Mouse (Mus musculus) heart, postnatal 0 days (tissue): ENCODE results near the gene Lpp. TPM values are rescaled to one million over a fixed set of nuclear protein-coding genes. Genes with fewer than 3 reads are reported as not detected.

Experiments
- ATAC-seq: fragments of 200-750 bp; cut with Nextera tagmentation; 2 replicates; pipeline ENCODE4 v1.8.0; 2017; ENCODE audit warnings: low read depth, moderate number of reproducible peaks, moderate library complexity; ENCODE audit not compliant: insufficient read depth
- DNase-seq: peaks from one replicate; pipeline ENCODE4 v3.0.0-alpha.2; 2016; ENCODE audit warnings: low spot score
- H3K27ac ChIP-seq: fragments of 300-500 bp; sonication (generic); 2 replicates; pipeline ENCODE4 v1.5.1; 2014; ENCODE audit warnings: low read depth, mild to moderate bottlenecking
- H3K27me3 ChIP-seq: fragments of 300-500 bp; sonication (generic); 2 replicates; pipeline ENCODE4 v1.6.1; 2014; ENCODE audit warnings: low read length, mixed read lengths; ENCODE audit not compliant: control insufficient read depth, insufficient read depth
- H3K36me3 ChIP-seq: fragments of 300-500 bp; sonication (generic); replicated peaks from 2 replicates; pipeline ENCODE4 v1.6.1; 2014; ENCODE audit warnings: low read length, mixed read lengths; ENCODE audit not compliant: control insufficient read depth, insufficient read depth
- H3K4me1 ChIP-seq: fragments of 300-500 bp; sonication (generic); 2 replicates; pipeline ENCODE4 v1.6.1; 2014; ENCODE audit warnings: antibody characterized with exemption; ENCODE audit not compliant: control insufficient read depth, insufficient read depth
- H3K4me2 ChIP-seq: fragments of 300-500 bp; sonication (generic); 2 replicates; pipeline ENCODE4 v1.6.1; 2014; ENCODE audit warnings: low read depth, mild to moderate bottlenecking, low read length, moderate library complexity
- H3K4me3 ChIP-seq: fragments of 300-500 bp; sonication (generic); 2 replicates; pipeline ENCODE4 v1.5.1; 2014; ENCODE audit warnings: low read depth, low read length
- H3K9ac ChIP-seq: fragments of 300-500 bp; sonication (generic); replicated peaks from 2 replicates; pipeline ENCODE4 v1.6.1; 2014; ENCODE audit warnings: low read depth, low read length, mixed read lengths
- H3K9me3 ChIP-seq: fragments of 300-500 bp; sonication (generic); replicated peaks from 2 replicates; pipeline ENCODE4 v1.6.1; 2016; ENCODE audit warnings: low read length; ENCODE audit not compliant: control insufficient read depth
- CTCF ChIP-seq: IDR thresholded peaks from 2 replicates; pipeline ENCODE4 v1.5.1; 2016; ENCODE audit warnings: antibody characterized with exemption, control low read depth, low read depth
- EP300 ChIP-seq: IDR thresholded peaks from 2 replicates; pipeline ENCODE4 v1.6.1; 2016; ENCODE audit warnings: antibody characterized with exemption, low read depth
- WGBS: fragments of 180-500 bp; shearing (Covaris S2); extraction: QIAGEN DNeasy Blood & Tissue Kit; methylation state at CpG from one replicate; pipeline ENCODE4 v1.1.7; 2014; 5-methylcytosine and 5-hydroxymethylcytosine counted together
- polyA plus RNA-seq: library from polyadenylated mRNA; unstranded; fragments of >200 nt; fragmentation: Nextera tagmentation; extraction: Ambion mirVana; gene quantifications from 2 replicates; pipeline ENCODE4 v1.2.1, GENCODE M21; 2015
- total RNA-seq: library from RNA; depleted of rRNA; stranded (reverse); fragments of >200 nt; gene quantifications from 2 replicates; pipeline ENCODE4 v1.2.3, GENCODE M21; 2014; ENCODE audit warnings: low replicate concordance

Gene Lpp
- total and polyA plus RNA-seq, 2 experiments from 2014 or later, result 32.1 to 77.4 TPM

DNA sequence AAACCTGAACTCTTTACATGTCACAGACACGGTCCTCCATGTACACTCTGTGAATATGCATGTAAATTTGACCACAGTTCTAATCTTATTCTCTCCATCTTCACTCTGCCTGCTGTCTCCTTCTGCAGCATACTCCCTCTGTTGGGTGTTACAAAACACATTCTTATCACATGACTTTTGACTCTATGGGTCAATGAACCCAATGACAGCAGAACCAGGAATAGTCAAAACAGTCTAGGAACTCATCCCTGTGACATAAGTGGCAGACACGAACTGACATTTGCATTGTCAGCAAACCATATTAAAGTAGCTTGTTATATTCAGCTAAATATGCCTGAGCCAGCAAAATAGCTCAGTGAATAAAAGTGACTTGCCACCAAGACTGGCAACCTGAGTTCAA lies 383.7 kb downstream of the Lpp start:
- TF ChIP-seq EP300, result no peak
- no peak for ATAC-seq
- H3K4me2 ChIP-seq, result no peak overlapping the region
- DNase-seq, result no peak
- 71% methylated on average over 2 of the region's 2 CpGs for WGBS
- H3K4me3 ChIP-seq, result no peak overlapping the region
- H3K27me3 ChIP-seq, result no peaks in the 10 kb centered on the region
- H3K4me1 ChIP-seq, result no peaks in the 10 kb centered on the region; the same call in 1 of the 2 replicates
- H3K27ac ChIP-seq, result no peak overlapping the region
- no peaks in the 10 kb centered on the region for H3K9me3 ChIP-seq
- no peak overlapping the region for H3K9ac ChIP-seq
- H3K36me3 ChIP-seq, result no peaks in the 10 kb centered on the region

DNA sequence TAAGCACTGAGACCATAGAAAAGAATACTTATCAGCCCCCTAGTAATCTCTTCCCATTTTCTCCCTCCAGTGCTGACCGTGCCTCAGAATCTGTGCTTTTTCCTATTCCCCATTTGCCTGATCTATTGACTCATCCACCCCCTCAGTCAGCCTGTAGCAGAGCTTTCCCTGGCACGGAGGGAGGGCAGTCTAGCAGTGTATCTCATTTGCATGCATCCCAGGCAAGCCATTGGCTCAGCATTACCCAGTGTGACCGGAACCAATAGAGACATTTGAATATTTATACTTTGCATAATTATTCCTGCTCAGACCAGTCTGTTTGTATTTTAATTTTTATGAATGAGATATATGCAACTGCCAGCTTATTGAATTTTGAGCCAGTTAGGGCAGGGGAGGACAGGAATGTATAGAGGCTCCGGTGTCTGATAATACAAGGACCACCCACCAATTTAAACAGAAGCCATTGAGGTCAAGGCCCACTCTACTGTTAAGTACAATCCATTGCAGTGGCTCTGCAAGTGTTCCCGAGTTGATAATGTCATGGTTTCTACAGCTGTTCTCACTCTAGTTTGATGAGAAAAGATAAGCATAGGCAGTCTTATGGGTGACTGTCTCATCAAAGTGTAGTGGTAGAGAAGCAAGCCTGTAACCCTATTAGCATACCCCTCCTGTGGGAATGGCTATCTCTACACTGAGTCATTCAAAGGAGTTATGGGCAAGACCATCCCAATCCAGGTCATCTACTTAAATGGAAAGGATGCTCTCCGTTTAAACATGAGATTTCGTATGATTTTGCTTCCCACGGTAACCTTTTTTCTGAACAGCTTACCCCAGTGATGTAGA lies 385.3 kb downstream of the Lpp start:
- no peak for DNase-seq
- no peak overlapping the region for H3K4me2 ChIP-seq
- no peaks in the 10 kb centered on the region for H3K36me3 ChIP-seq
- H3K9ac ChIP-seq, result no peak overlapping the region
- H3K9me3 ChIP-seq, result no peaks in the 10 kb centered on the region
- no peak for ATAC-seq
- no peak for TF ChIP-seq EP300
- TF ChIP-seq CTCF, result no peak
- H3K4me3 ChIP-seq, result no peak overlapping the region
- H3K27me3 ChIP-seq, result no peaks in the 10 kb centered on the region
- 74% methylated on average over 8 of the region's 8 CpGs for WGBS
- no peaks in the 10 kb centered on the region for H3K4me1 ChIP-seq
- H3K27ac ChIP-seq, result no peak overlapping the region

DNA sequence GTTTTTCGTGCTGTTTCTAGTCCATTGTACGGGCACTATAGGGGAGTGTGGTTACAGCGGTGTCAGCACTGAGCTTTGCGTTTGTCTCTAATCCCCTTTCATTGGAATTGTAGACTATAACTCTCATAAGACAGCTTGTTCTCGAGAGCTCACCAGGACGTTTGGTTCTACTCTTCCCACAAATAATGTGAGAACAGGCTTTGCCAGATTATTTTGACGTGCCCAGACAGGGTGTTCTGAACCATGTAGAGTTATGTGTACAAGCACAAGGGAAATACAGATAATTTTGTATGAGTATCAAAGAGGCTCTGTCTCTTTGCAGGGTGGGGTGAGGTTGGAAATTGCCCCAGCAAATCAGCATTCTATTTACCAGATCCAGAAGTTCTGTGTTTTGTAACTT lies 387.2 kb downstream of the Lpp start:
- DNase-seq, result no peak
- no peaks in the 10 kb centered on the region for H3K36me3 ChIP-seq

DNA sequence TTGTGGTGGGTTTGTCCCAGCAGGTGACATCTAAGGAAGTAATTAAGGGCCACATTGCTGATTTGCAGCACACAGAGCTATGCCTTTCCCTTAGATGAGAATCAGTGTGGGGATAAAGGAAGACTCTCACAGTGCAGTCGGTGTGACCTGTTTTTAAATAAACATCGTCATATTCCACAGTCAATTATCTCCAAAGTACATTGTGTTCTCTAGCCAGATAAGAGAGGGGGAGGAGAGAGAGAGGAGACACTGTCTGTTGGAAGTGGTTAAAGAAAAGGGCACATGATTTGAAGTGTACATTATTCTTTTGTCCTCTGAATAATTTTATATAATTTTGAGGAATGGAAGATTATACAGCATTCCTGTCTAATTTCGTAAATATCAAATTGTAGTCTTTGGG lies 388.6 kb downstream of the Lpp start:
- 49% methylated on average over 3 of the region's 3 CpGs for WGBS
- no peak overlapping the region for H3K4me2 ChIP-seq
- no peaks in the 10 kb centered on the region for H3K9me3 ChIP-seq
- no peak for DNase-seq
- H3K4me1 ChIP-seq, result no peaks in the 10 kb centered on the region
- H3K27me3 ChIP-seq, result no peaks in the 10 kb centered on the region
- no peak for ATAC-seq
- no peak overlapping the region for H3K27ac ChIP-seq
- no peak overlapping the region for H3K9ac ChIP-seq
- no peaks in the 10 kb centered on the region for H3K36me3 ChIP-seq
- TF ChIP-seq EP300 (peak; percentile 35; the same call in 1 of the 2 replicates), CTCF (no peak)
- no peak overlapping the region for H3K4me3 ChIP-seq

More for the DNA sequence above, 387.2 kb downstream of the Lpp start:
- H3K4me1 ChIP-seq, result no peaks in the 10 kb centered on the region
- no peak overlapping the region for H3K4me2 ChIP-seq
- 69% methylated on average over 7 of the region's 7 CpGs for WGBS
- ATAC-seq, result no peak
- TF ChIP-seq EP300, result no peak
- no peak for TF ChIP-seq CTCF
- no peaks in the 10 kb centered on the region for H3K9me3 ChIP-seq
- H3K27ac ChIP-seq, result no peak overlapping the region
- no peak overlapping the region for H3K4me3 ChIP-seq
- H3K9ac ChIP-seq, result no peak overlapping the region
- no peaks in the 10 kb centered on the region for H3K27me3 ChIP-seq

DNA sequence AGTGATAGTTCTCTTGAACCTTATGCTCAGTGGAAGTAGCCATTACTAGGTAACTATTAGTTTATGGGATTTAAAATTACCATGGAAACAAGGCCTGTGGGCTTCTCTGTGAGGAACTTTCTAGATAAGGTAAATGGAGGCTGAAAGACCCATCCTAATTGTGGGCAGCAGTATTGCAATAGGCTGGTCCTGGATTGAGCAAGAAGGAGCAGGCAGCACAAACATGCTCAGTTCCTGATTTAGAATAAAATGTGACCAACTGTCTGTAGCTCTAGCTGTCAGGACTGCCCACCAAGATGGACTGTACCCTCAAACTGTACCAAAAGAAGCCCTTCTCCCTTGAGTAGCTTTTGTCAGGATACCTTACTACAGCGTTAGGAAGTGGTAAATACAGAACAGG lies 392.3 kb downstream of the Lpp start:
- no peaks in the 10 kb centered on the region for H3K36me3 ChIP-seq
- WGBS, result 75% methylated on average over 1 of the region's 1 CpGs
- TF ChIP-seq CTCF (no peak), EP300 (no peak)
- H3K9ac ChIP-seq, result no peak overlapping the region
- no peak overlapping the region for H3K4me3 ChIP-seq
- H3K27ac ChIP-seq, result no peak overlapping the region
- DNase-seq (no peak), ATAC-seq (no peak)
- H3K4me2 ChIP-seq, result no peak overlapping the region
- no peaks in the 10 kb centered on the region for H3K27me3 ChIP-seq
- H3K9me3 ChIP-seq, result no peaks in the 10 kb centered on the region
- H3K4me1 ChIP-seq, result no peaks in the 10 kb centered on the region

DNA sequence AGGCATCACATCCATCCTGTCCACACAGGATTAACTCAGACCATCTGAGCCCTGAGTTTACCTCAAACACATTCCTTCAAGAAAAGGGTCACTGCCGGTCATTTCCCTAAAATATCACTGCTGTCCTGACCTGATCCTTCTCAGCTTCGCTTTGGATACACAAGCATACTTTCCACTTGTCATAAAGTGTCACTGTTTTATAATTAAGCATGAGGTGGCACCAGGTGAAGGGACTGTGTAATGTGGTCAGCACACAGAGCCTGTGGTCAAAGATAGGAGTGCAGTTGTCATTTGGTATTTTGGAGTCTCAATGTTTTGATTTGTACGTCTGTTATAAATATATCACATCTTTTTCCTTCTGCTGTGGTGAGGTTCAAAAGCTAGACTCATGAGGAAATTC lies 395.7 kb downstream of the Lpp start:
- Histone ChIP-seq H3K9me3 (no peaks in the 10 kb centered on the region), H3K9ac (no peak overlapping the region), H3K4me3 (no peak overlapping the region), H3K27me3 (no peaks in the 10 kb centered on the region), H3K36me3 (no peaks in the 10 kb centered on the region), H3K4me2 (no peak overlapping the region), H3K4me1 (no peaks in the 10 kb centered on the region), H3K27ac (no peak overlapping the region)
- TF ChIP-seq EP300 (no peak), CTCF (no peak)
- no peak for DNase-seq
- no peak for ATAC-seq
- 66% methylated on average over 3 of the region's 3 CpGs for WGBS
